Mouse (Mus musculus): ENCODE measurements around the gene Hadha. TPM values are rescaled to one million over a fixed set of nuclear protein-coding genes. Genes with fewer than 3 reads are reported as not detected.

The Hadha gene
- polyA plus RNA-seq (2014; fragmentation: Nextera tagmentation; extraction: Ambion mirVana): 93.0 and 102 TPM in 2 replicates

- WGBS: under 1% methylated on average over 53 of the region's 53 CpGs
- Histone ChIP-seq H3K27me3 (ENCODE audit: control insufficient read depth, insufficient read depth, low read length) (no peaks in the 10 kb centered on the region), H3K4me2 (ENCODE audit: low read depth) (peak within 1 kb of the TSS; percentile 85), H3K9me3 (ENCODE audit: control insufficient read depth, low read length) (no peaks in the 10 kb centered on the region), H3K36me3 (ENCODE audit: control insufficient read depth, insufficient read depth, low read length) (no peaks in the 10 kb centered on the region), H3K4me1 (ENCODE audit: control insufficient read depth, insufficient read depth, low read length) (0 out of 2 replicates have a peak, but pooled peaks cover 5% of the 10 kb centered on the region), H3K4me3 (ENCODE audit: low read depth, low read length) (peak within 1 kb of the TSS; percentile 52), H3K9ac (ENCODE audit: low read length) (peak within 1 kb of the TSS; percentile 58), H3K27ac (ENCODE audit: low read depth, low read length) (peak within 1 kb of the TSS; percentile 31)
- DNase-seq (ENCODE audit: low spot score) (peak; percentile 93), ATAC-seq (ENCODE audit: insufficient read depth, low FRiP score, low TSS enrichment) (peak; percentile 84)
Observed at GRCm38 (mm10) chr5:30154474-30155394, at the start of gene Hadha, which contains the start of gene Hadhb. TSS of gene Hadha (minus strand) at chr5:30155162. TSS of gene Hadhb (plus strand) at chr5:30155248.

GRCm38 (mm10) chr5:30204441-30204840, 49.5 kb upstream of the Hadha start:
- 47% methylated on average over 1 of the region's 1 CpGs for WGBS
- no peaks in the 10 kb centered on the region for H3K4me1 ChIP-seq (ENCODE audit: control insufficient read depth, insufficient read depth, low read length)
- no peak overlapping the region for H3K4me3 ChIP-seq (ENCODE audit: low read depth, low read length)

GRCm38 (mm10) chr5:30203216-30203885, 48.4 kb upstream of the Hadha start:
- H3K4me2 ChIP-seq (ENCODE audit: low read depth): no peak overlapping the region
- no peak overlapping the region for H3K4me3 ChIP-seq (ENCODE audit: low read depth, low read length)
- ATAC-seq (ENCODE audit: insufficient read depth, low FRiP score, low TSS enrichment) (no peak), DNase-seq (ENCODE audit: low spot score) (no peak)
- WGBS: 87% methylated on average over 10 of the region's 10 CpGs
- no peaks in the 10 kb centered on the region for H3K9me3 ChIP-seq (ENCODE audit: control insufficient read depth, low read length)
- H3K36me3 ChIP-seq (ENCODE audit: control insufficient read depth, insufficient read depth, low read length): no peaks in the 10 kb centered on the region
- H3K9ac ChIP-seq (ENCODE audit: low read length): no peak overlapping the region
- no peaks in the 10 kb centered on the region for H3K4me1 ChIP-seq (ENCODE audit: control insufficient read depth, insufficient read depth, low read length)
- H3K27ac ChIP-seq (ENCODE audit: low read depth, low read length): no peak overlapping the region
- no peaks in the 10 kb centered on the region for H3K27me3 ChIP-seq (ENCODE audit: control insufficient read depth, insufficient read depth, low read length)

More at GRCm38 (mm10) chr5:30204441-30204840, 49.5 kb upstream of the Hadha start:
- ATAC-seq (ENCODE audit: insufficient read depth, low FRiP score, low TSS enrichment) (no peak), DNase-seq (ENCODE audit: low spot score) (no peak)
- Histone ChIP-seq H3K27ac (ENCODE audit: low read depth, low read length) (no peak overlapping the region), H3K36me3 (ENCODE audit: control insufficient read depth, insufficient read depth, low read length) (no peaks in the 10 kb centered on the region), H3K27me3 (ENCODE audit: control insufficient read depth, insufficient read depth, low read length) (no peaks in the 10 kb centered on the region), H3K9ac (ENCODE audit: low read length) (no peak overlapping the region), H3K9me3 (ENCODE audit: control insufficient read depth, low read length) (no peaks in the 10 kb centered on the region), H3K4me2 (ENCODE audit: low read depth) (no peak overlapping the region)

GRCm38 (mm10) chr5:30202221-30202620, 47.3 kb upstream of the Hadha start:
- Histone ChIP-seq H3K9me3 (ENCODE audit: control insufficient read depth, low read length) (no peaks in the 10 kb centered on the region), H3K36me3 (ENCODE audit: control insufficient read depth, insufficient read depth, low read length) (no peaks in the 10 kb centered on the region)
- 88% methylated on average over 7 of the region's 7 CpGs for WGBS

GRCm38 (mm10) chr5:30201521-30201920, 46.6 kb upstream of the Hadha start:
- Histone ChIP-seq H3K4me1 (ENCODE audit: control insufficient read depth, insufficient read depth, low read length) (no peaks in the 10 kb centered on the region), H3K4me2 (ENCODE audit: low read depth) (no peak overlapping the region), H3K9me3 (ENCODE audit: control insufficient read depth, low read length) (no peaks in the 10 kb centered on the region), H3K4me3 (ENCODE audit: low read depth, low read length) (no peak overlapping the region), H3K36me3 (ENCODE audit: control insufficient read depth, insufficient read depth, low read length) (no peaks in the 10 kb centered on the region), H3K9ac (ENCODE audit: low read length) (no peak overlapping the region), H3K27me3 (ENCODE audit: control insufficient read depth, insufficient read depth, low read length) (no peaks in the 10 kb centered on the region), H3K27ac (ENCODE audit: low read depth, low read length) (no peak overlapping the region)
- 59% methylated on average over 5 of the region's 5 CpGs for WGBS
- ATAC-seq (ENCODE audit: insufficient read depth, low FRiP score, low TSS enrichment) (no peak), DNase-seq (ENCODE audit: low spot score) (peak; percentile 30)

More at GRCm38 (mm10) chr5:30202221-30202620, 47.3 kb upstream of the Hadha start:
- ATAC-seq (ENCODE audit: insufficient read depth, low FRiP score, low TSS enrichment) (no peak), DNase-seq (ENCODE audit: low spot score) (no peak)
- Histone ChIP-seq H3K4me2 (ENCODE audit: low read depth) (no peak overlapping the region), H3K9ac (ENCODE audit: low read length) (no peak overlapping the region), H3K4me1 (ENCODE audit: control insufficient read depth, insufficient read depth, low read length) (no peaks in the 10 kb centered on the region), H3K27ac (ENCODE audit: low read depth, low read length) (no peak overlapping the region), H3K27me3 (ENCODE audit: control insufficient read depth, insufficient read depth, low read length) (no peaks in the 10 kb centered on the region), H3K4me3 (ENCODE audit: low read depth, low read length) (no peak overlapping the region)

GRCm38 (mm10) chr5:30198257-30198656, 43.3 kb upstream of the Hadha start:
- DNase-seq (ENCODE audit: low spot score) (no peak), ATAC-seq (ENCODE audit: insufficient read depth, low FRiP score, low TSS enrichment) (no peak)
- H3K4me3 ChIP-seq (ENCODE audit: low read depth, low read length): no peak overlapping the region
- H3K9me3 ChIP-seq (ENCODE audit: control insufficient read depth, low read length): no peaks in the 10 kb centered on the region
- no peaks in the 10 kb centered on the region for H3K36me3 ChIP-seq (ENCODE audit: control insufficient read depth, insufficient read depth, low read length)
- no peak overlapping the region for H3K4me2 ChIP-seq (ENCODE audit: low read depth)
- no peaks in the 10 kb centered on the region for H3K27me3 ChIP-seq (ENCODE audit: control insufficient read depth, insufficient read depth, low read length)
- no peak overlapping the region for H3K27ac ChIP-seq (ENCODE audit: low read depth, low read length)
- H3K9ac ChIP-seq (ENCODE audit: low read length): no peak overlapping the region
- H3K4me1 ChIP-seq (ENCODE audit: control insufficient read depth, insufficient read depth, low read length): no peaks in the 10 kb centered on the region
- WGBS: 74% methylated on average over 7 of the region's 7 CpGs

- WGBS: 89% methylated on average over 5 of the region's 5 CpGs
- Histone ChIP-seq H3K9ac (ENCODE audit: low read length) (no peak overlapping the region), H3K27me3 (ENCODE audit: control insufficient read depth, insufficient read depth, low read length) (no peaks in the 10 kb centered on the region), H3K4me1 (ENCODE audit: control insufficient read depth, insufficient read depth, low read length) (no peaks in the 10 kb centered on the region), H3K4me3 (ENCODE audit: low read depth, low read length) (no peak overlapping the region), H3K4me2 (ENCODE audit: low read depth) (no peak overlapping the region), H3K9me3 (ENCODE audit: control insufficient read depth, low read length) (no peaks in the 10 kb centered on the region), H3K36me3 (ENCODE audit: control insufficient read depth, insufficient read depth, low read length) (no peaks in the 10 kb centered on the region), H3K27ac (ENCODE audit: low read depth, low read length) (no peak overlapping the region)
- DNase-seq (ENCODE audit: low spot score): no peak
- no peak for ATAC-seq (ENCODE audit: insufficient read depth, low FRiP score, low TSS enrichment)
Observed at GRCm38 (mm10) chr5:30195340-30195739, 40.4 kb upstream of the Hadha start.

GRCm38 (mm10) chr5:30192452-30192851, 37.5 kb upstream of the Hadha start:
- H3K36me3 ChIP-seq (ENCODE audit: control insufficient read depth, insufficient read depth, low read length): no peaks in the 10 kb centered on the region
- 81% methylated on average over 1 of the region's 1 CpGs for WGBS

More at GRCm38 (mm10) chr5:30192452-30192851, 37.5 kb upstream of the Hadha start:
- no peaks in the 10 kb centered on the region for H3K27me3 ChIP-seq (ENCODE audit: control insufficient read depth, insufficient read depth, low read length)
- ATAC-seq (ENCODE audit: insufficient read depth, low FRiP score, low TSS enrichment) (no peak), DNase-seq (ENCODE audit: low spot score) (no peak)
- no peak overlapping the region for H3K27ac ChIP-seq (ENCODE audit: low read depth, low read length)
- no peak overlapping the region for H3K9ac ChIP-seq (ENCODE audit: low read length)
- H3K4me2 ChIP-seq (ENCODE audit: low read depth): no peak overlapping the region
- no peaks in the 10 kb centered on the region for H3K9me3 ChIP-seq (ENCODE audit: control insufficient read depth, low read length)
- H3K4me1 ChIP-seq (ENCODE audit: control insufficient read depth, insufficient read depth, low read length): no peaks in the 10 kb centered on the region
- no peak overlapping the region for H3K4me3 ChIP-seq (ENCODE audit: low read depth, low read length)

Data from neural tube, embryonic 11.5 days (tissue).